In genomic region chr14:99574146-99574545, GRCm38 (mm10) we compare ENCODE assay signal across 28 mouse cellular contexts.
"Had no signal": no experiment of that assay in that cellular context is flagged by ENCODE, and none has a peak within 500 bp of the region (broad histone marks: within the 10 kb centered on the region; RNA-seq: fewer than 3 reads in every experiment).

No protein-coding gene starts in this region.

- H3K27me3 ChIP-seq: limb, embryonic 12.5 days; limb, embryonic 13.5 days; limb, embryonic 15.5 days; liver, embryonic 12.5 days; liver, embryonic 13.5 days; liver, embryonic 15.5 days; lung, embryonic 15.5 days; megakaryocyte, embryonic 14.5 days; midbrain, embryonic 12.5 days; midbrain, embryonic 13.5 days; midbrain, embryonic 15.5 days; neural tube, embryonic 12.5 days had no signal

- H3K9me3 ChIP-seq: limb, embryonic 10.5 days; limb, embryonic 12.5 days; limb, embryonic 13.5 days; limb, embryonic 15.5 days; liver, embryonic 12.5 days; liver, embryonic 13.5 days; liver, embryonic 15.5 days; lung, embryonic 15.5 days; midbrain, embryonic 10.5 days; midbrain, embryonic 12.5 days; midbrain, embryonic 13.5 days; midbrain, embryonic 15.5 days; neural tube, embryonic 12.5 days had no signal

- H3K4me3 ChIP-seq: limb, embryonic 10.5 days; limb, embryonic 12.5 days; limb, embryonic 13.5 days; limb, embryonic 15.5 days; liver, embryonic 12.5 days; liver, embryonic 13.5 days; liver, embryonic 15.5 days; lung, embryonic 15.5 days; megakaryocyte, embryonic 14.5 days; midbrain, embryonic 10.5 days; midbrain, embryonic 12.5 days; midbrain, embryonic 13.5 days; midbrain, embryonic 15.5 days; myocyte; neural tube, embryonic 12.5 days had no signal

- H3K4me1 ChIP-seq: liver, embryonic 12.5 days; liver, embryonic 13.5 days; liver, embryonic 15.5 days; megakaryocyte, embryonic 14.5 days; midbrain, embryonic 10.5 days; midbrain, embryonic 15.5 days; neural tube, embryonic 12.5 days had no signal

- DNase-seq: left cerebral cortex, postnatal 4 days; liver; liver, embryonic 13.5 days; liver, postnatal 0 days; lung, adult 18-20 months; lung, adult 2 months; lung, embryonic 14.5 days; lung, postnatal 10 days; lung, postnatal 14 days; lung, postnatal 36 days; lung, postnatal 4 days; midbrain, embryonic 14.5 days had no signal

- H3K9ac ChIP-seq: limb, embryonic 12.5 days; limb, embryonic 13.5 days; limb, embryonic 15.5 days; liver, embryonic 12.5 days; liver, embryonic 13.5 days; liver, embryonic 14.5 days; liver, embryonic 15.5 days; liver, postnatal 0 days; lung, embryonic 14.5 days; lung, embryonic 15.5 days; midbrain, embryonic 12.5 days; midbrain, embryonic 13.5 days; midbrain, embryonic 15.5 days; neural tube, embryonic 12.5 days had no signal

- H3K36me3 ChIP-seq: limb, embryonic 10.5 days; limb, embryonic 12.5 days; limb, embryonic 13.5 days; limb, embryonic 15.5 days; liver, embryonic 12.5 days; liver, embryonic 13.5 days; liver, embryonic 15.5 days; lung, embryonic 15.5 days; midbrain, embryonic 10.5 days; midbrain, embryonic 12.5 days; midbrain, embryonic 13.5 days; midbrain, embryonic 15.5 days; neural tube, embryonic 12.5 days had no signal

- H3K27ac ChIP-seq: limb, embryonic 10.5 days; limb, embryonic 12.5 days; limb, embryonic 13.5 days; limb, embryonic 15.5 days; liver, embryonic 12.5 days; liver, embryonic 13.5 days; liver, embryonic 14.5 days; liver, embryonic 15.5 days; lung, embryonic 15.5 days; macrophage; midbrain, embryonic 10.5 days; midbrain, embryonic 12.5 days; midbrain, embryonic 13.5 days; midbrain, embryonic 15.5 days; neural tube, embryonic 12.5 days had no signal
